Mouse (Mus musculus): ENCODE results near the gene Asz1.

Asz1 gene

DNA sequence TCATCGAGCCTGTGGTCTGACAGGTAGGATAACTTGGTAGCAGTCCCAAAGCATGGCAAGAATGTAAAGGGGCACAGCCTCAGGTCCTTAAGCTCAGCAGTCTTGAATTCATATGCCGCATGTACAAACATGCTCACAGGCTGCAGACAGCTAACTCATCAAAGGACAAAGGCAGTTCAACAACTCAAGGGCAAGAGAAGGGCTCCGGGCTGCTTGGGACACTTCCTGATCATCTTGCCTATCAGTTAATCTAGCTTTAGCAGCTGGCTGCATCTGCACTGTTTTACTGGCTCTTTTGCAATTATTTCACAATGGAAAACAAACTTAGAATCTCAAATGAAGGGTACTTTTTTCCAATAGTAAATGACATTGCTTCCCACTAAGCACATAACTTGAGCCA is 101.5 kb downstream of the Asz1 start:
- no peak for DNase-seq (ENCODE audit: low spot score)

DNA sequence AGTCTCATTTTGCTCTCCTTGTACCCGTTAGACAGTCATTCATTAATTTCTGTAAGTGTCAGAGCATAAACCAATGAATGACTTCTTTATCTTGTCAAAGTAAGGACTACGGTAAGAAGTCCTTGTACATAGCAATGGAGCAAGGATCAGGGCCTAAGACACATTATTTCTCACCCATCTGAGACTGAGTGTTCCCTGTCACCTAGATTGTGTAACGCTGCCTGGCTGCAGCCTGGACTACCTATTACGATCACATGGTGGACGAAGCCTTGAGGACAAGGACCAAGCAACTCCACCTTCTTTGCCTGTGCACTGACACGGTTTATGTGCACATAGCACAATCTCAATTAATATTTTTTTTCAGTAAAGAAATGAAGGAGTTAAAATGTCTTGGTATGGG is 106.8 kb downstream of the Asz1 start:
- no peak for DNase-seq (ENCODE audit: low spot score)
